Mouse (Mus musculus) embryonic facial prominence, embryonic 15.5 days (tissue): ENCODE results near the gene Eif2ak4. TPM values are rescaled to one million over a fixed set of nuclear protein-coding genes. Genes with fewer than 3 reads are reported as not detected.

Source experiments
- ATAC-seq: fragments of 200-750 bp; cut with Nextera tagmentation; 2 replicates; pipeline ENCODE4 v1.8.0; 2017; ENCODE audit warnings: low read depth, moderate TSS enrichment; ENCODE audit not compliant: insufficient number of reproducible peaks, low FRiP score, low TSS enrichment
- H3K27ac ChIP-seq: fragments of 300-500 bp; sonication (generic); replicated peaks from 2 replicates; pipeline ENCODE4 v1.5.1; 2015; ENCODE audit warnings: mild to moderate bottlenecking, inconsistent platforms
- H3K27me3 ChIP-seq: fragments of 300-500 bp; sonication (generic); 2 replicates; pipeline ENCODE4 v1.6.1; 2015; ENCODE audit warnings: inconsistent platforms
- H3K36me3 ChIP-seq: fragments of 300-500 bp; sonication (generic); 2 replicates; pipeline ENCODE4 v1.6.1; 2015; ENCODE audit warnings: mild to moderate bottlenecking, inconsistent platforms
- H3K4me1 ChIP-seq: fragments of 300-500 bp; sonication (generic); 2 replicates; pipeline ENCODE4 v1.6.1; 2015; ENCODE audit warnings: inconsistent platforms
- H3K4me2 ChIP-seq: fragments of 300-500 bp; sonication (generic); replicated peaks from 2 replicates; pipeline ENCODE4 v1.6.1; 2015; ENCODE audit warnings: mild to moderate bottlenecking, inconsistent platforms
- H3K4me3 ChIP-seq: fragments of 300-500 bp; sonication (generic); replicated peaks from 2 replicates; pipeline ENCODE4 v1.5.1; 2015; ENCODE audit warnings: mild to moderate bottlenecking, inconsistent platforms
- H3K9ac ChIP-seq: fragments of 300-500 bp; sonication (generic); 2 replicates; pipeline ENCODE4 v1.6.1; 2015; ENCODE audit warnings: inconsistent platforms
- H3K9me3 ChIP-seq: fragments of 300-500 bp; sonication (generic); replicated peaks from 2 replicates; pipeline ENCODE4 v1.6.1; 2016; ENCODE audit warnings: inconsistent platforms
- WGBS: fragments of 180-500 bp; shearing (Covaris S2); methylation state at CpG from one replicate; pipeline ENCODE4 v1.1.7; 2015; 5-methylcytosine and 5-hydroxymethylcytosine counted together
- polyA plus RNA-seq: library from polyadenylated mRNA; unstranded; fragments of >200 nt; fragmentation: Nextera tagmentation; extraction: Ambion mirVana; gene quantifications from 2 replicates; pipeline ENCODE4 v1.2.1, GENCODE M21; 2015

Eif2ak4 gene
- polyA plus RNA-seq, 1 experiment from 2014 or later = 9.7 TPM

DNA sequence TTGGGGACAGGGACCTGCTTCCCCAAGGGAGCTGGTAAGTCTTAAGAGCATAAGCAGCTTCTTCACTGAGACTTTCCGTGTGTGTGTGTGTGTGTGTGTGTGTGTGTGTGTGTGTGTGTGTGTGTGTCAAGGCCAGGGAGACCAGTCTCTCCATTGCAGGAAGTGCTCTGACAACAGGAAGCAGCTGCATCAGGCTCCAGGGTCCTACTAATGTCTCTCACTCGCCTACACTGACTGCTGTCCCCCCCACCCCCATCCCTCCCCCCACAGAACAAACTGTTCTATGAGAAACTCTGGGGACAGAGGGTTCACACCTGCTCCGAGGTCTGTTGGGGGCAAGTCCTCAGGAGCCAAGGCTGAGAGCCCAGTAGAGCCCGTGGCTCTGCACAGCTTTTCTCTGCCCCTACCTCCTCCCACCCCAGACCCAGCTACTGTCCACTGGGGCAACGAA, 102.9 kb downstream of the Eif2ak4 start:
- WGBS = 43% methylated on average over 5 of the region's 5 CpGs
- Histone ChIP-seq H3K9me3 (no peaks in the 10 kb centered on the region), H3K27me3 (no peaks in the 10 kb centered on the region), H3K27ac (no peak overlapping the region), H3K4me2 (no peak overlapping the region), H3K4me1 (peaks cover 19% of the 10 kb centered on the region), H3K9ac (no peak overlapping the region), H3K4me3 (no peak overlapping the region), H3K36me3 (no peaks in the 10 kb centered on the region)
- no peak; the same call in 1 of the 2 replicates for ATAC-seq

DNA sequence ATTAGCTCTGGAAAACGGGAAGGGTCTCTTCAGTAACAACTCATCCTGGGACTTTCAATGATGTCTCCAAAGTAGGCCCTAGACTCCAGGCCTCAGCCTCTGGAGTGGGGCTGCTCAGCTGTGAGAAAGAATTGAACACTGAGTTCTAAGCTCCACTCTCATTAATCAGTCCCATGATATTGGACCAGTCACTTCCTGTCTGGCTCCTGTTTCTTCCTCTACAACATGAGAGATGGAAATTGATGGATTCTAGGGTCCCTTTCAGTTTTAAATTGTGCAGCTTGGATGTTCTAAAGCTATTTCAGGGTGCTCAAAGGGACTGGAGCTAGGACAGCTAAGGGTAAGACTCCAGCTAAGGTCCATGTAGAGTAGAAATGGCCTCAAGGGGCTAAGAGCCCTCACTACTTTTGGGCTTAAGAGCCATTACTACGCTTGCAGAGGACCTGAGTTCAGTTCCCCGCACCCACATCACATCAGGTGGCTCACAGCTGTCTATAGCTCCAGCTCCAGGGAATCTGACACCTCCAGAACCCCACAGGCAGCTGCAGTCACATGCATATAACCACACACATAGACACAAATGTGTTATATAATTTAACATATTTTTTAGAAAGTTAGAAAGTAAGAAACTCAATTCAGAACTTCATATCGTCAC, 103.5 kb downstream of the Eif2ak4 start:
- H3K4me1 ChIP-seq = peaks cover 19% of the 10 kb centered on the region
- ATAC-seq = no peak
- no peak overlapping the region for H3K9ac ChIP-seq
- no peaks in the 10 kb centered on the region for H3K9me3 ChIP-seq
- no peak overlapping the region for H3K4me2 ChIP-seq
- no peaks in the 10 kb centered on the region for H3K27me3 ChIP-seq
- no peaks in the 10 kb centered on the region for H3K36me3 ChIP-seq
- no peak overlapping the region for H3K27ac ChIP-seq
- 74% methylated on average over 4 of the region's 4 CpGs for WGBS
- no peak overlapping the region for H3K4me3 ChIP-seq

DNA sequence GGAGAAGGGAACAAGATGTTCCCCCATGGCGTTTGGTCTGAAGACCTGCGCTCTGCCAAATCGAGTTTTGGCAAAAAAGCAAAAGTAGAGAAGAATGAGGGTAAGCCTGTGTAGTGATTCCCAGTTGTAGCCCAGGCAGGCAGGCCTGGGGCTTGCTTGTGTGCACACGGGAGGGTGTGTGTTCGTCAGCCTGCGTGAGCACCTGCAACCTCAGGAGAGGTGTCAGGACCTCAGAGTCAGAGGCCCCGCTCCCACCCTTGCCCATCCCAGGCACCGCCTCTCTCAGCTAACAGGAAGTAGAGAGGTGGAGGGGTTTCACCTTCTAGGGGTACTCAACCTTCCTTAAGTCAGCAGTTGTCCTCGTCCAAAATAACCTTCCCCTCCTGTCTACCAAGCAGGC, 106.6 kb downstream of the Eif2ak4 start:
- 78% methylated on average over 9 of the region's 9 CpGs for WGBS
- Histone ChIP-seq H3K27ac (no peak overlapping the region), H3K4me3 (no peak overlapping the region), H3K9ac (no peak overlapping the region), H3K4me1 (peaks cover 28% of the 10 kb centered on the region), H3K27me3 (no peaks in the 10 kb centered on the region), H3K36me3 (no peaks in the 10 kb centered on the region), H3K9me3 (no peaks in the 10 kb centered on the region), H3K4me2 (no peak overlapping the region)
- ATAC-seq = no peak

DNA sequence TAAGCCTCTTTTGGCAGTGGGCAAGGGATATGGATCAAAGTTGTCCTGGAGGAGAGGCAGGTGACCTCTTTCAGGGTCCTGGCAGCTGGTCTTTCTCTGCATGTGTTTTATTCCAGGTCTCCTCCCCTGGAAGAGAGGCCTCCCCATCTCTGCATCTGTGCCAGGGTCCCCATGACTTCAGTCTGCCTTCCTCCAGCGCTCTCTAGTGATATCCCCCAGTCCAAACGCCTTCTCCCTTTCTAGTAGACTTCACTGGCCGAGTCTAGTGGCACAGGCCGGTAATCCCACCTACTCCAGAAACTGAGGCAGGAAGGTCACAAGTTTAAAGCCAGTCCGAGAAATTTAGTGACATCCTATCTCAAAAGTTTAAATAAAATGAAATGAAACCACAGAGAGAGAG, 109.5 kb downstream of the Eif2ak4 start:
- Histone ChIP-seq H3K4me2 (no peak overlapping the region), H3K36me3 (no peaks in the 10 kb centered on the region), H3K9ac (no peak overlapping the region), H3K9me3 (no peaks in the 10 kb centered on the region), H3K4me3 (no peak overlapping the region), H3K27ac (no peak overlapping the region), H3K4me1 (peaks cover 28% of the 10 kb centered on the region), H3K27me3 (no peaks in the 10 kb centered on the region)
- 85% methylated on average over 5 of the region's 5 CpGs for WGBS
- no peak for ATAC-seq

DNA sequence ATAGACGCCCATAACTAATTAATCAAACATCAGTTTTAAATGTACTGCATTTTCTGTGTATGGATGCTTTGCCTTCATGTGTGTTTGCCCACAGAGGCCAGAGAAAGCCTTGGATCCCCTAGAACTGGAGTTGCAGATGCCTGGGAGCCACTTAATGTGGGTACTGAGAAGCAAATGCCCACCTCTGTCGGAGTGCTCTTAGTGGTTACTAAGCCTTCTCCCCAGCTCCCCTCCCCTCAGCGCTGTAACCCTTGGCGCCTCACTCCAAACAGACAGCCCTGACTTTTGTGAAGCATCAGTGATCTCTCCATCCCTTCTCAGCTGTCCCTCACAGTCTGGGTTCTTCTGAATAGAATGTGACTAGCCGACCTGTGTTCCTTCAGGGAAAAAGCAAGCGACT, 110.1 kb downstream of the Eif2ak4 start:
- Histone ChIP-seq H3K9me3 (no peaks in the 10 kb centered on the region), H3K4me3 (no peak overlapping the region), H3K4me2 (no peak overlapping the region), H3K4me1 (peaks cover 28% of the 10 kb centered on the region), H3K27ac (no peak overlapping the region), H3K36me3 (no peaks in the 10 kb centered on the region), H3K27me3 (no peaks in the 10 kb centered on the region), H3K9ac (no peak overlapping the region)
- ATAC-seq = no peak
- 73% methylated on average over 6 of the region's 6 CpGs for whole genome bisulfite sequencing

DNA sequence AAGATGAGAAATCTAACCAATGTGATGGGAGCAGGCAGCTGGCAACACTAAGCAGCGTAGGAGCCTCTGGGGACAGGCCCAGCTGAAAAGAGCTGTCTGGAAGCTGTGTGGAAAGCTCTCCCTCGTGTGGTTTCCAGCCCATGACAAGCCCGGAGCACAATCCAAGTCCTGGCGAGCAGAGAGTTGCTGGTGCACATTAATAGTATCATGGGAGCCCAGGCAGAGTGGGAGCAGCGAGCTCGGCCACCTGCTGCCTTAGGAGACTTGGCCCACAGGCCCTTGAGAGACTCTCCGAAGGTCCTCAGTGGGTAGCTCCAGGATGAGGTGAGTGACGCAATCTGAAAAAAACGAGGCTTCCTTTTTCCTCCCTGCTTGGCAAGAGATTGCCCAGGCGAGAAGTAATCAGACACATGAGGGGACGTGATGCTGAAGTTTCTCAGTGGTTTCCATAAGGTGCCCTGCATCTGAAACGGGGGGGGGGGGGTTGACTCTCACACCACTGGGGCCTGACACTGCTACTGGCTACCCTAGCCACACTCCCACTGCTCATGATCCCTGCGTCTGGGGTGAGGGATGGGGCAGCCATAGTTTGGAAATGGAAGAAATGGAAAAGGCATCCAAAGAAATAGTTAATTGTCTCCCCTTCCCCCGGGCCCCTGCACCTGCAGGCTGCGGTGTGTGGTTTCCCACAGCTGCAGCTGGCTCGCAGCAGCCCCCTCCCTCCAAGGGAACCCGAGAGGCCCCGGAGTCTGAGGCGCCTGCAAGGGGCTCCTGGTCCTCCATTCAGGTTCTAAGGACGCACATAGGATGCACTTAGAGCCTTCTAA, 110.9 kb downstream of the Eif2ak4 start:
- H3K4me3 ChIP-seq = no peak overlapping the region
- peaks cover 28% of the 10 kb centered on the region for H3K4me1 ChIP-seq
- no peaks in the 10 kb centered on the region for H3K36me3 ChIP-seq
- 0 out of 2 replicates have a peak overlapping the region, but pooled peaks have one; percentile 13 for H3K4me2 ChIP-seq
- H3K9ac ChIP-seq = no peak overlapping the region
- ATAC-seq = peak; percentile 85
- H3K27me3 ChIP-seq = no peaks in the 10 kb centered on the region
- WGBS = 14% methylated on average over 20 of the region's 20 CpGs
- peak overlapping the region; percentile 58; the same call in 1 of the 2 replicates for H3K27ac ChIP-seq
- H3K9me3 ChIP-seq = no peaks in the 10 kb centered on the region

DNA sequence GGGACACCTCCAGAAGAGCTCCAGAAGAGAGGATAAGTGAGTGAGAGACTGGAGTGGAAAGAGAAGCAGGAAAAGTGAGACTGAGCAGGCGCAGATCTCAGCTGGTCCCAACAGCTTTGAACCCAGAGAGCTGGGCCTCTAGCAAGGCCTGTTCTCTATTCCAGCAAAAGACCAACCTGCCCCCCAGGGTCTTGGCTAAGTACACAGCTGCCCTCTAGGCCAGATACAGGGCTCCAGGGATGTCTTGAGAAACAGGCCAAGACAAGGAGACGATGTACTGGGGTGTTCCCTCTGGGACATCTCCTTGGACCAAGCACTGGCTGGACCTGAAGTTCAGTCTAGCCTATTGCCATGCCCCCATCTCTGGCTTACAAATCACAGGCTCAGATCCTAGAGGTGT, 111.8 kb downstream of the Eif2ak4 start:
- Histone ChIP-seq H3K9ac (no peak overlapping the region), H3K27ac (peak overlapping the region; percentile 36; the same call in 1 of the 2 replicates), H3K4me3 (no peak overlapping the region), H3K4me2 (no peak overlapping the region), H3K9me3 (no peaks in the 10 kb centered on the region), H3K4me1 (peaks cover 28% of the 10 kb centered on the region), H3K27me3 (no peaks in the 10 kb centered on the region), H3K36me3 (no peaks in the 10 kb centered on the region)
- WGBS = 69% methylated on average over 2 of the region's 2 CpGs
- ATAC-seq = no peak

DNA sequence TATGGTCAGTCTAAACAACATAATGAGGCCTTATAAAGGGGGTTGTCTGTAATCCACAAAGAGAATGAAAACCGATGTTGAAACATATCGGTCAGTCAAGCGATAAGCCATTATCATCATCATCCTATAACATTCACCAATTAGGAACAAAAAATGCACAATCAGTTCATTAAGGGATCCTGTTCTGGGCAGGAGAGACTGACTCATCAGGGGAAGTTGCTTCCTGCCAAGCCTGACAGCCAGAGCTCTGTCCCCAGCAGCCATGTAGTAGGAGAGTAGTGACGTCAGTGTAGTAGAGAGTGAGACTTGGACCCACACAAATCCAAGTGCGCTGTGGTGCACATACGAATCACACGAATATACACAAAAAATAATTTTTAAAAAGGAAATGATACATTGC, 118.7 kb downstream of the Eif2ak4 start:
- H3K4me1 ChIP-seq = peaks cover 25% of the 10 kb centered on the region
- H3K4me3 ChIP-seq = no peak overlapping the region
- 86% methylated on average over 7 of the region's 7 CpGs for WGBS
- no peaks in the 10 kb centered on the region for H3K27me3 ChIP-seq
- H3K9ac ChIP-seq = no peak overlapping the region
- no peaks in the 10 kb centered on the region for H3K36me3 ChIP-seq
- H3K9me3 ChIP-seq = no peaks in the 10 kb centered on the region
- ATAC-seq = no peak
- H3K4me2 ChIP-seq = no peak overlapping the region
- no peak overlapping the region for H3K27ac ChIP-seq

DNA sequence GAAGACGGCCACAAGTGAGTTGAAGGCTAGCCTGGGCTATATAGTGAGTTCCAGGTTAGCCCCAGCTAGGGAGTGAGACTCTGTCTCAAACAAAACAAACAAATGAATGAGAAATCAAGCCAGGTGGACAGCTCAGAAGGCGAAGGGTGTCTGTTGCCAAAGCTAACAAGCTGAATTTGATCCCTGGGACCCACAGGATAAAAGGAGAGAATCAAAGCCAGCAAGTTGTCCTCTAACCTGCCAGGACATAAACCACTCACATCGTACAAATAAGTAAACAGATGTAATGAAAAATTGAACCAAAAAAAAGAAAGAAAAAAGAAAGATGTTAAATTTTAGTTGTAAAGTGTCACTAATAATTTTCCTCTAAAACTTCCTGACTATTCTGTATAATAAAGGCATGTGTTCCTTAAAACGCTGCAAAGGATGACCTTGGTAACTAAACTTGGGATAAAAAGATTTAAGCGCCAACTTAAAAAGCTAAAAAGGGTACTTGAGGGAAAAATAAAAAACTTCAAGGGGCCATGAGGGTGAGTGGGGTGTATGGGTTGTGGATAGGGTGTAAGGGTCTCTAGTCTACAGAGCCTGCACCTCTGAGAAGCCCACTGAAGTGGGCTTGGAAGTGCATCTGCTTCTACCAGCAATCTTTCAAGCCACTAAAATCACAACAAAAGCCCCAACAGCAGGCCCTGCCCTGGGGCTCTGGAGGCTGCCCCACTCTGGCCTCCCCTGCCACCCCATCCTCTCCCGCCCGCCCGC, 121.4 kb downstream of the Eif2ak4 start:
- Histone ChIP-seq H3K36me3 (no peaks in the 10 kb centered on the region), H3K27ac (peak overlapping the region; percentile 74), H3K4me3 (no peak overlapping the region), H3K9ac (no peak overlapping the region), H3K4me2 (peak overlapping the region; percentile 10; the same call in 1 of the 2 replicates), H3K9me3 (no peaks in the 10 kb centered on the region), H3K4me1 (peaks cover 36% of the 10 kb centered on the region), H3K27me3 (no peaks in the 10 kb centered on the region)
- 0 out of 2 replicates have a peak, but pooled peaks have one; percentile 6 for ATAC-seq
- WGBS = 57% methylated on average over 8 of the region's 8 CpGs

DNA sequence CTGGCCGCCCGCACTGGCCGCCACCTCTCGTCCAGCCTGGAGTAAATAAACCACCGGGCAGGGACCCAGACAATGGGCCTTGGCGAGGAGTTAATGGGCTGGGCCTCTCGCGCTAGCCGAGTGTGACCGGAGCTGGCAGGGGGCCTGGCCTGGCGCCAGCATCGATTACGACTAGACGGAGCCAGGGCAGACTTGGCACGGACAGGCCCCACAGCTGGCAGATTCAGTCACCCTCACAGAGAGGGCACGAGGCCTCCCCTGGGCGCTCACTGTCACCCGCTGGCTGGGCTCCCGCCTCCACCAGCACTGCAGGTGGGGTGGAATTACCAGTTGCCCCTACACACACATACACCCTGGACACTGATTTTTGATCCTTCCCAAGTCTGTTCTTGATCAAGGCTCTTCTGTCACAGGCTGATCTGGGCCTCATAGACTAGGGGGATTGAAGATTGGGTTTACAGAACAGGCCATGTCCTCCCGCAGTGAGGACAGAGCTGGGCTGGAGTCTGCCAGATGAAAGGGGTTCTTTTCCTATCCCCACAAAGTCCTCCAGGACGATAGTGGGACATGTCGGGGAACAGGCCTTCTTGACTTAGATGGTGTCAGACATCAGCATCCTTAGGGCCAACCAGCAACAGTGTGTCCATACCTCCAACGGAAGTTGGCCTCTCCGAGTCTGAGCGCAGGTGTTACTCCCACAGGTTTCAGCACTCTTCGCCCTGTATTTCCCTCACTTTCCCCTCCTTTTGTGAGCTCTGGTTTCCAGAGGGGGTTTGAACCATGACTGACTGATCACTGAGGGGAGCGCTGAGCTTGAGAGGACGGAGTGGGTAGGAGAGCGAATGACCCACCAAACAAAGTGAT, 122.3 kb downstream of the Eif2ak4 start:
- ATAC-seq = peak; percentile 84
- Histone ChIP-seq H3K27ac (peak overlapping the region; percentile 74), H3K4me1 (peaks cover 36% of the 10 kb centered on the region), H3K27me3 (no peaks in the 10 kb centered on the region), H3K36me3 (no peaks in the 10 kb centered on the region), H3K4me3 (no peak overlapping the region), H3K4me2 (peak overlapping the region; percentile 10; the same call in 1 of the 2 replicates), H3K9me3 (no peaks in the 10 kb centered on the region), H3K9ac (no peak overlapping the region)
- WGBS = 35% methylated on average over 29 of the region's 29 CpGs
